Mouse (Mus musculus): ENCODE results near the gene Arpc2. TPM values are rescaled to one million over a fixed set of nuclear protein-coding genes. Genes with fewer than 3 reads are reported as not detected.
A peak's percentile ranks its signal among the peaks of the same experiment; 100 is the strongest.

The Arpc2 gene
- polyA plus RNA-seq, 1 experiment from 2014 or later, result 436 TPM

- WGBS, result 54% methylated on average over 4 of the region's 4 CpGs
- DNase-seq (ENCODE audit: low spot score) (no peak), ATAC-seq (replicated peaks; ENCODE audit: low FRiP score, low TSS enrichment, low read depth) (no peak)
- no peak overlapping the region for H3K4me3 ChIP-seq (ENCODE audit: low read depth, low read length)
- no peaks in the 10 kb centered on the region for H3K36me3 ChIP-seq (ENCODE audit: control insufficient read depth, insufficient read depth, low read length)
- H3K9ac ChIP-seq (ENCODE audit: low read length), result no peak overlapping the region
- H3K27me3 ChIP-seq (replicated peaks; ENCODE audit: control insufficient read depth, insufficient read depth, low read length), result no peaks in the 10 kb centered on the region
- H3K4me2 ChIP-seq (ENCODE audit: low read length), result no peak overlapping the region
- peaks cover 14% of the 10 kb centered on the region for H3K4me1 ChIP-seq (replicated peaks; ENCODE audit: control insufficient read depth, insufficient read depth, low read length)
- H3K9me3 ChIP-seq (ENCODE audit: control insufficient read depth, low read length), result no peaks in the 10 kb centered on the region
- H3K27ac ChIP-seq (ENCODE audit: low read depth), result no peak overlapping the region
These were observed 69.1 kb downstream of the Arpc2 start for GRCm38 (mm10) chr1:74304946-74305345.

GRCm38 (mm10) chr1:74305522-74305921 is 69.6 kb downstream of the Arpc2 start, which contains the start of gene Tmbim1:
Gene Tmbim1, minus strand, starts transcription at chr1:74305622.
- Histone ChIP-seq H3K27me3 (replicated peaks; ENCODE audit: control insufficient read depth, insufficient read depth, low read length) (no peaks in the 10 kb centered on the region), H3K4me1 (replicated peaks; ENCODE audit: control insufficient read depth, insufficient read depth, low read length) (peaks cover 16% of the 10 kb centered on the region), H3K4me3 (ENCODE audit: low read depth, low read length) (peak within 1 kb of the TSS; percentile 79), H3K36me3 (ENCODE audit: control insufficient read depth, insufficient read depth, low read length) (no peaks in the 10 kb centered on the region), H3K9ac (ENCODE audit: low read length) (no peak within 1 kb of the TSS), H3K9me3 (ENCODE audit: control insufficient read depth, low read length) (no peaks in the 10 kb centered on the region), H3K27ac (ENCODE audit: low read depth) (peak within 1 kb of the TSS; percentile 87), H3K4me2 (ENCODE audit: low read length) (peak within 1 kb of the TSS; percentile 66)
- WGBS, result 75% methylated on average over 2 of the region's 2 CpGs
- ATAC-seq (replicated peaks; ENCODE audit: low FRiP score, low TSS enrichment, low read depth) (no peak), DNase-seq (ENCODE audit: low spot score) (no peak)

- WGBS, result 81% methylated on average over 1 of the region's 1 CpGs
- DNase-seq (ENCODE audit: low spot score) (no peak), ATAC-seq (replicated peaks; ENCODE audit: low FRiP score, low TSS enrichment, low read depth) (no peak; the same call in 1 of the 2 replicates)
- no peak overlapping the region for H3K27ac ChIP-seq (ENCODE audit: low read depth)
- no peaks in the 10 kb centered on the region for H3K27me3 ChIP-seq (replicated peaks; ENCODE audit: control insufficient read depth, insufficient read depth, low read length)
- H3K36me3 ChIP-seq (ENCODE audit: control insufficient read depth, insufficient read depth, low read length), result no peaks in the 10 kb centered on the region
- no peak overlapping the region for H3K4me3 ChIP-seq (ENCODE audit: low read depth, low read length)
- H3K4me2 ChIP-seq (ENCODE audit: low read length), result no peak overlapping the region
- H3K9me3 ChIP-seq (ENCODE audit: control insufficient read depth, low read length), result no peaks in the 10 kb centered on the region
- H3K9ac ChIP-seq (ENCODE audit: low read length), result no peak overlapping the region
- peaks cover 16% of the 10 kb centered on the region for H3K4me1 ChIP-seq (replicated peaks; ENCODE audit: control insufficient read depth, insufficient read depth, low read length)
These were observed 71.3 kb downstream of the Arpc2 start for GRCm38 (mm10) chr1:74307146-74307545.

- H3K9ac ChIP-seq (ENCODE audit: low read length), result no peak overlapping the region
- H3K4me2 ChIP-seq (ENCODE audit: low read length), result no peak overlapping the region
- ATAC-seq (replicated peaks; ENCODE audit: low FRiP score, low TSS enrichment, low read depth) (no peak), DNase-seq (ENCODE audit: low spot score) (no peak)
- no peaks in the 10 kb centered on the region for H3K36me3 ChIP-seq (ENCODE audit: control insufficient read depth, insufficient read depth, low read length)
- 70% methylated on average over 10 of the region's 10 CpGs for WGBS
- H3K27me3 ChIP-seq (replicated peaks; ENCODE audit: control insufficient read depth, insufficient read depth, low read length), result no peaks in the 10 kb centered on the region
- no peaks in the 10 kb centered on the region for H3K9me3 ChIP-seq (ENCODE audit: control insufficient read depth, low read length)
- no peak overlapping the region for H3K27ac ChIP-seq (ENCODE audit: low read depth)
- no peak overlapping the region for H3K4me3 ChIP-seq (ENCODE audit: low read depth, low read length)
- H3K4me1 ChIP-seq (replicated peaks; ENCODE audit: control insufficient read depth, insufficient read depth, low read length), result peaks cover 11% of the 10 kb centered on the region
These were observed 72.4 kb downstream of the Arpc2 start for GRCm38 (mm10) chr1:74308001-74308964.

- no peaks in the 10 kb centered on the region for H3K27me3 ChIP-seq (replicated peaks; ENCODE audit: control insufficient read depth, insufficient read depth, low read length)
- ATAC-seq (replicated peaks; ENCODE audit: low FRiP score, low TSS enrichment, low read depth) (no peak), DNase-seq (ENCODE audit: low spot score) (no peak)
- H3K4me3 ChIP-seq (ENCODE audit: low read depth, low read length), result no peak overlapping the region
- H3K9me3 ChIP-seq (ENCODE audit: control insufficient read depth, low read length), result no peaks in the 10 kb centered on the region
- no peak overlapping the region for H3K9ac ChIP-seq (ENCODE audit: low read length)
- H3K4me2 ChIP-seq (ENCODE audit: low read length), result no peak overlapping the region
- no peaks in the 10 kb centered on the region for H3K36me3 ChIP-seq (ENCODE audit: control insufficient read depth, insufficient read depth, low read length)
- H3K4me1 ChIP-seq (replicated peaks; ENCODE audit: control insufficient read depth, insufficient read depth, low read length), result peaks cover 7% of the 10 kb centered on the region; the same call in 1 of the 2 replicates
- 13% methylated on average over 3 of the region's 3 CpGs for WGBS
- H3K27ac ChIP-seq (ENCODE audit: low read depth), result peak overlapping the region; percentile 57; the same call in 1 of the 2 replicates
These were observed 73.9 kb downstream of the Arpc2 start for GRCm38 (mm10) chr1:74309767-74310166.

- Histone ChIP-seq H3K9ac (ENCODE audit: low read length) (no peak overlapping the region), H3K4me3 (ENCODE audit: low read depth, low read length) (no peak overlapping the region), H3K9me3 (ENCODE audit: control insufficient read depth, low read length) (no peaks in the 10 kb centered on the region), H3K4me1 (replicated peaks; ENCODE audit: control insufficient read depth, insufficient read depth, low read length) (peaks cover 5% of the 10 kb centered on the region; the same call in 1 of the 2 replicates), H3K36me3 (ENCODE audit: control insufficient read depth, insufficient read depth, low read length) (no peaks in the 10 kb centered on the region), H3K27ac (ENCODE audit: low read depth) (no peak overlapping the region), H3K27me3 (replicated peaks; ENCODE audit: control insufficient read depth, insufficient read depth, low read length) (no peaks in the 10 kb centered on the region), H3K4me2 (ENCODE audit: low read length) (no peak overlapping the region)
- 6% methylated on average over 3 of the region's 3 CpGs for WGBS
- ATAC-seq (replicated peaks; ENCODE audit: low FRiP score, low TSS enrichment, low read depth) (peak; percentile 47; the same call in 1 of the 2 replicates), DNase-seq (ENCODE audit: low spot score) (no peak)
These were observed 77.3 kb downstream of the Arpc2 start for GRCm38 (mm10) chr1:74313049-74313692.

- Histone ChIP-seq H3K4me2 (ENCODE audit: low read length) (no peak overlapping the region), H3K27ac (ENCODE audit: low read depth) (no peak overlapping the region), H3K27me3 (replicated peaks; ENCODE audit: control insufficient read depth, insufficient read depth, low read length) (no peaks in the 10 kb centered on the region), H3K36me3 (ENCODE audit: control insufficient read depth, insufficient read depth, low read length) (no peaks in the 10 kb centered on the region), H3K4me3 (ENCODE audit: low read depth, low read length) (no peak overlapping the region), H3K9me3 (ENCODE audit: control insufficient read depth, low read length) (no peaks in the 10 kb centered on the region), H3K9ac (ENCODE audit: low read length) (no peak overlapping the region), H3K4me1 (replicated peaks; ENCODE audit: control insufficient read depth, insufficient read depth, low read length) (0 out of 2 replicates have a peak, but pooled peaks cover 3% of the 10 kb centered on the region)
- WGBS, result 86% methylated on average over 3 of the region's 3 CpGs
- ATAC-seq (replicated peaks; ENCODE audit: low FRiP score, low TSS enrichment, low read depth) (no peak), DNase-seq (ENCODE audit: low spot score) (no peak)
These were observed 78.9 kb downstream of the Arpc2 start for GRCm38 (mm10) chr1:74314796-74315195.

- H3K4me1 ChIP-seq (replicated peaks; ENCODE audit: control insufficient read depth, insufficient read depth, low read length), result no peaks in the 10 kb centered on the region
- no peak overlapping the region for H3K27ac ChIP-seq (ENCODE audit: low read depth)
- H3K27me3 ChIP-seq (replicated peaks; ENCODE audit: control insufficient read depth, insufficient read depth, low read length), result no peaks in the 10 kb centered on the region
- H3K36me3 ChIP-seq (ENCODE audit: control insufficient read depth, insufficient read depth, low read length), result no peaks in the 10 kb centered on the region
- WGBS, result 77% methylated on average over 4 of the region's 4 CpGs
- ATAC-seq (replicated peaks; ENCODE audit: low FRiP score, low TSS enrichment, low read depth), result no peak
- no peak overlapping the region for H3K9ac ChIP-seq (ENCODE audit: low read length)
- no peak overlapping the region for H3K4me2 ChIP-seq (ENCODE audit: low read length)
- H3K4me3 ChIP-seq (ENCODE audit: low read depth, low read length), result no peak overlapping the region
- H3K9me3 ChIP-seq (ENCODE audit: control insufficient read depth, low read length), result no peaks in the 10 kb centered on the region
- DNase-seq (ENCODE audit: low spot score), result no peak
These were observed 80.4 kb downstream of the Arpc2 start for GRCm38 (mm10) chr1:74316114-74316827.

Data from intestine, embryonic 14.5 days (tissue).